Mouse (Mus musculus) lung, embryonic 14.5 days (tissue): ENCODE measurements around the gene Bax. TPM values are rescaled to one million over a fixed set of nuclear protein-coding genes. Genes with fewer than 3 reads are reported as not detected.

Source experiments
- ATAC-seq: fragments of 200-750 bp; cut with Nextera tagmentation; 2 replicates; pipeline ENCODE4 v1.8.0; 2017; ENCODE audit warnings: mild to moderate bottlenecking, moderate TSS enrichment, moderate library complexity; ENCODE audit not compliant: insufficient read depth
- DNase-seq: peaks from one replicate; pipeline ENCODE4 v3.0.0-alpha.2; 2015
- H3K27ac ChIP-seq: fragments of 300-500 bp; sonication (generic); 2 replicates; pipeline ENCODE4 v1.5.1; 2014; ENCODE audit warnings: low read depth, mild to moderate bottlenecking, moderate library complexity
- H3K27me3 ChIP-seq: fragments of 300-500 bp; sonication (generic); 2 replicates; pipeline ENCODE4 v1.6.1; 2014; ENCODE audit warnings: low read length, control low read depth; ENCODE audit not compliant: insufficient read depth
- H3K36me3 ChIP-seq: fragments of 300-500 bp; sonication (generic); 2 replicates; pipeline ENCODE4 v1.6.1; 2014; ENCODE audit warnings: control low read depth; ENCODE audit not compliant: insufficient read depth
- H3K4me1 ChIP-seq: fragments of 300-500 bp; sonication (generic); 2 replicates; pipeline ENCODE4 v1.6.1; 2014; ENCODE audit warnings: antibody characterized with exemption, control low read depth; ENCODE audit not compliant: insufficient read depth
- H3K4me2 ChIP-seq: fragments of 300-500 bp; sonication (generic); 2 replicates; pipeline ENCODE4 v1.6.1; 2014; ENCODE audit warnings: mild to moderate bottlenecking
- H3K4me3 ChIP-seq: fragments of 300-500 bp; sonication (generic); 2 replicates; pipeline ENCODE4 v1.5.1; 2014; ENCODE audit warnings: low read depth, low read length
- H3K9ac ChIP-seq: fragments of 300-500 bp; sonication (generic); 2 replicates; pipeline ENCODE4 v1.6.1; 2014
- H3K9me3 ChIP-seq: fragments of 300-500 bp; sonication (generic); 2 replicates; pipeline ENCODE4 v1.6.1; 2016; ENCODE audit warnings: low read depth, low read length, control low read depth
- CTCF ChIP-seq: IDR thresholded peaks from 2 replicates; pipeline ENCODE4 v1.5.1; 2016; ENCODE audit warnings: antibody characterized with exemption, low read depth
- WGBS: fragments of 180-500 bp; shearing (Covaris S2); extraction: QIAGEN DNeasy Blood & Tissue Kit; methylation state at CpG from one replicate; pipeline ENCODE4 v1.1.7; 2014; 5-methylcytosine and 5-hydroxymethylcytosine counted together
- polyA plus RNA-seq: library from polyadenylated mRNA; unstranded; fragments of >200 nt; fragmentation: Nextera tagmentation; extraction: Ambion mirVana; gene quantifications from 2 replicates; pipeline ENCODE4 v1.2.1, GENCODE M21; 2014

Gene Bax
- polyA plus RNA-seq, 1 experiment from 2014 or later = 135 TPM

GRCm38 (mm10) chr7:45421194-45421593, 45.5 kb downstream of the Bax start:
- no peak for ATAC-seq

GRCm38 (mm10) chr7:45420615-45420919, 46.1 kb downstream of the Bax start, which contains the start of gene Lhb:
TSS of gene Lhb (plus strand) at chr7:45420820.
- ATAC-seq (no peak), DNase-seq (no peak)
- peak within 1 kb of the TSS; percentile 27 for H3K4me2 ChIP-seq
- peaks cover 8% of the 10 kb centered on the region; the same call in 1 of the 2 replicates for H3K4me1 ChIP-seq
- TF ChIP-seq CTCF = no peak
- H3K9ac ChIP-seq = no peak within 1 kb of the TSS
- H3K27me3 ChIP-seq = peaks cover 33% of the 10 kb centered on the region
- WGBS = 54% methylated on average over 6 of the region's 6 CpGs
- H3K9me3 ChIP-seq = no peaks in the 10 kb centered on the region
- no peak within 1 kb of the TSS for H3K4me3 ChIP-seq
- H3K36me3 ChIP-seq = peaks cover 51% of the 10 kb centered on the region
- no peak within 1 kb of the TSS for H3K27ac ChIP-seq

More at GRCm38 (mm10) chr7:45421194-45421593, 45.5 kb downstream of the Bax start:
- 0 out of 2 replicates have a peak, but pooled peaks cover 8% of the 10 kb centered on the region for H3K4me1 ChIP-seq
- no peak overlapping the region for H3K4me2 ChIP-seq
- no peak for DNase-seq
- H3K36me3 ChIP-seq = peaks cover 57% of the 10 kb centered on the region
- H3K9ac ChIP-seq = no peak overlapping the region
- no peak for TF ChIP-seq CTCF
- no peak overlapping the region for H3K27ac ChIP-seq
- 90% methylated on average over 14 of the region's 14 CpGs for WGBS
- H3K4me3 ChIP-seq = no peak overlapping the region
- peaks cover 27% of the 10 kb centered on the region for H3K27me3 ChIP-seq
- H3K9me3 ChIP-seq = no peaks in the 10 kb centered on the region

GRCm38 (mm10) chr7:45419859-45420614, 46.7 kb downstream of the Bax start:
- peak overlapping the region; percentile 27 for H3K4me2 ChIP-seq
- 9% methylated on average over 27 of the region's 27 CpGs for WGBS
- DNase-seq = peak; percentile 54
- no peak for TF ChIP-seq CTCF
- no peak overlapping the region for H3K27ac ChIP-seq
- H3K4me3 ChIP-seq = no peak overlapping the region
- H3K9me3 ChIP-seq = no peaks in the 10 kb centered on the region
- H3K9ac ChIP-seq = no peak overlapping the region
- peaks cover 46% of the 10 kb centered on the region for H3K36me3 ChIP-seq
- peaks cover 38% of the 10 kb centered on the region for H3K27me3 ChIP-seq
- peaks cover 11% of the 10 kb centered on the region; the same call in 1 of the 2 replicates for H3K4me1 ChIP-seq
- ATAC-seq = peak; percentile 32

GRCm38 (mm10) chr7:45417962-45418492, 48.7 kb downstream of the Bax start:
- Histone ChIP-seq H3K36me3 (peaks cover 26% of the 10 kb centered on the region), H3K27ac (no peak overlapping the region), H3K9ac (no peak overlapping the region), H3K4me2 (peak overlapping the region; percentile 27; the same call in 1 of the 2 replicates), H3K27me3 (peaks cover 56% of the 10 kb centered on the region), H3K4me1 (peaks cover 17% of the 10 kb centered on the region; the same call in 1 of the 2 replicates), H3K9me3 (no peaks in the 10 kb centered on the region), H3K4me3 (no peak overlapping the region)
- WGBS = 9% methylated on average over 13 of the region's 13 CpGs
- ATAC-seq (no peak), DNase-seq (no peak)
- no peak for TF ChIP-seq CTCF

- peaks cover 17% of the 10 kb centered on the region; the same call in 1 of the 2 replicates for H3K4me1 ChIP-seq
- H3K27ac ChIP-seq = no peak overlapping the region
- peak overlapping the region; percentile 48 for H3K4me2 ChIP-seq
- H3K4me3 ChIP-seq = peak overlapping the region; percentile 15; the same call in 1 of the 2 replicates
- ATAC-seq (no peak), DNase-seq (no peak)
- H3K27me3 ChIP-seq = peaks cover 66% of the 10 kb centered on the region
- no peaks in the 10 kb centered on the region for H3K9me3 ChIP-seq
- no peak for TF ChIP-seq CTCF
- H3K36me3 ChIP-seq = peaks cover 2% of the 10 kb centered on the region; the same call in 1 of the 2 replicates
- 10% methylated on average over 37 of the region's 37 CpGs for WGBS
- H3K9ac ChIP-seq = peak overlapping the region; percentile 23; the same call in 1 of the 2 replicates
Measured at GRCm38 (mm10) chr7:45415636-45416035, 51.1 kb downstream of the Bax start.

- Histone ChIP-seq H3K9me3 (no peaks in the 10 kb centered on the region), H3K27ac (no peak overlapping the region), H3K27me3 (peaks cover 68% of the 10 kb centered on the region), H3K9ac (no peak overlapping the region), H3K4me3 (peak overlapping the region; percentile 54; the same call in 1 of the 2 replicates), H3K36me3 (no peaks in the 10 kb centered on the region), H3K4me1 (peaks cover 13% of the 10 kb centered on the region; the same call in 1 of the 2 replicates), H3K4me2 (peak overlapping the region; percentile 90)
- TF ChIP-seq CTCF = no peak
- ATAC-seq = no peak
- no peak for DNase-seq
- 45% methylated on average over 12 of the region's 12 CpGs for WGBS
Measured at GRCm38 (mm10) chr7:45414740-45415224, 51.9 kb downstream of the Bax start.
